Mouse (Mus musculus) kidney, adult 11 months (tissue): ENCODE measurements around the gene Vapb.
A peak's percentile ranks its signal among the peaks of the same experiment; 100 is the strongest.

Experiments
- DNase-seq: peaks from one replicate; pipeline ENCODE4 v3.0.0; 2022

Gene Vapb

DNA sequence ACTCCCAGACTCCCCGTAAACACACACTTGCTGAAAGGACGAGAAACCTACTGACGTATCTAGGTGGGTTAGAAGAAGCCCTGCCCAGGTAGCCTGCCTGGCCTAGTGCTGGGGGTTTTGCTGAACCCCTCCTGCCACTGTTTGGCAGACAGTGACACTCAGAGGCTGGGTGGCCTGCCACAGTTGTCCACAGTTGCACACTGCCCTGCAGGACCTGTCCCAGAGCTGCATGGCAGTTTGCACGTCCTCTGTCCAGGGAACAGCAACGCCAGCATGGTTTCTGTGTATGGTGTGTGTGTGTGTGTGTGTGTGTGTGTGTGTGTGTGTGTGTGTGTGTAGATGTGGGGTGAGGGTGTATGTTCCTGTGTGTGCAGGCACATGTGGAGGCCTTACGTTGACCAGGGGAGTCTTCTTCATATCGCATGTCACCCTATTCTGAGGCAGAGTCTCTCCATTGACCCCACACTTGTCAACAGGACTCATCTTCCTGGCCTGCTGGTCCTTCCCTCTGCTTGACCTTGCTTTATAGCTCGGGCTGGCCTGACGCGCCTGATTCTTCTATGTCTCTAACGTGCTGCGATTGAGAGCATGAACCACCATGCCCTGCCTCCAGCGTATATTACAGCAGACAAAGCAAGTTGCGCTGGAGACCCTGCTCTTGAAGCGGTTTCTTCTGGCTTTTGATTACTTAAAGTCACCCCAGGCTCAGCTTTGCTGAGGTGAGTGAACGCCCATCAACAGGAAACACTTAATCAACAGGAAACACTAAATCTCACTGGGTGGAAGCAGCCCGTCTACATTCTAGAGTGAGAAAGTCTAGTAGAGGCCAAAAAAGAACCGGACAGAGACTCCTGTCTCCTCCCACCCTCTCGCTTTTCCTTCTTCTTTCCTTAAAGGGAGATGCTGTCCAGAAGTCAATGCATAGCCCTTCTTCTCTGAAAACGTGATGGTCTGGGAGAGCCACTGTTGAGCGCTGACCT lies 57.5 kb downstream of the Vapb start:
- DNase-seq, result peak; percentile 60

DNA sequence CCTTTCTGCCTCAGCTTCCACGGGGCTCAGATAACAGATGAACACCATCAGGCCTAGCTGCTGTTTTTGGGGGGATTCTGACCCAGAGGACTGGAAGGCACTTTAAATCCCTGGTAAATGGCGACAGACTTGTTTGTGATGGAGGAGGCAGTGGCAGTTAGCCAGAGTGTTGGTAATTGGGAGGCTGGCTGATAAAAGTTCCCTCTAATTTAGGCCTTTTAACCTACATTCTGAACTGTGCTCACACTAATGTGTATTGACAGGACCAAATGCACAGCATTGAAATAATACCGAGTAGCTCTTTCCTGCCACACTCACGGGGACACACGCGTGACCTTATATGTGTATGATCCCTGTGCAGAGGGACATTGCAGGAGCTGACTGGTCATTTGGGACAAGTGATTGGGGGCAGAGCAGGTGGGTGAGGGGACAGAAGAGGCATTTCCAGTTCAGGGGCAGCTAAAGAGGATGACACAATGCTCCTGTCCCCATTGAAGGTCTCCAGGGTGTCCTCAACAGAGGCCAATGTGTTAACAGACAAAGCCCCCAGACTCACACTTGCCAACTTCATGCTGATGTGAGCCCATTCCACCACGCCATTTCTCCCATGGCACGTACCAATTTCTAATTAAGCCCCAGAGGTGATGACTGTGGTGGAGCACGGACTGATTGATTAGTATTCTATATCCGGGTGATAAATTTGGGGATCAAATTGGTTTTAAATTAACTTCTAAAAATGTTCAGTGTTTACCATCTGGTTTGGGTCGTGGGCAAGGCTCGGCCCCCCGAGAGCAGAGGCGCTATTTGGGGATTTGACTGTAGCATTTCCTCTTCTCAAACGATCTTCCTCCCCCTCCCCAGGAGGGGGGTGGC lies 58.7 kb downstream of the Vapb start:
- no peak for DNase-seq

DNA sequence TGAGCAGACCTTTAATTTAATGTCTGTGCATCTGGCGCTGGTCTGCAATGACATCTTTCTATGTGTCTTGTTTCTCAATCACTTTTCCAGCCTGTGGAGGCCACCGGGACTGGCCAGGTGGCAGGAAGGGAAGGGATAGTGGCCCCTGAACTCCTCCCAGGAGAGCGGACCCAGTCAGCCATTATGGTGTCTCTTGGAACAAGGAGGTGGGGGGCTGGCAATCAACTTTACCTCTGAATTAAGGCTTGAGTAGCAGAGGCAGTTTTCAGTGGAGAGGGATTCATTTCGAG lies 59.3 kb downstream of the Vapb start:
- DNase-seq, result no peak

DNA sequence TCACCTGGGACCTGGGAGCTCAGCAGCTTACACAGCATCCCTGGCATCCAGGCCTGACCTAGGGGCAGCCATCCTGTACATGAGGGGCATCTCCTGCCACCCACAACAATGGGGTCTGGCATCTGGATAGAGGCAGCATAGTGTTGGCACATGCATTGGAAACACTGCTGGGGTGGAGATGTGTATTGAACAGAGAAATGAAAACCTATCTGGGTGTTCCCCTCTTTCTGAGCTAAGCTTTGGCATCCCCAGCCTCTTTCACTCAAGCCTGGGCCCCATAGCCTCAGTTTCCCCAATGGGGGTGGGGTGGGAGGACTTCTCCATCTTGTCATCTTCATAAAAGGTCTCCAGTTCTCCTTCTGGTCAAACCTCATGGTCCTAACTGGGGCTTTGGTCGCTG lies 62.2 kb downstream of the Vapb start:
- DNase-seq, result no peak

DNA sequence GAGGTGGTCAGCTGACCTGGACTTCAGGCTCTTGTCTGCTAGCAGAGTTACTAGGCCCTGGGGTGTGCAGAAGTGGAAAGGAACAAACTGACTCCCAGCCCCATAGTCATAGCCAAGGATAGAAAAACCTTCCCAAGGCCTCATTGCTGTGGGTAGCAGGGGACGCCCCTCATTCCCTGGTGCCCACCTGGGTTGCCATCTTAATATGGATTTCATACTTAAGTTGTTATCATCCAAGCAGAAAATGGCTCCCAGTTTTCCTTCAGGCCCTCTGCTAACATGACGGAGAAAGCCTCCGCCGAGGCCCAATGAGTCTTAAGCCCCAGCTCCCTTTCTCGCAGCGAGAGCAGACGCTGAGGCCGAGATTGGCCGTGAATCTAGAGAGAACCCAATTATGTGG lies 63.3 kb downstream of the Vapb start:
- DNase-seq, result no peak

DNA sequence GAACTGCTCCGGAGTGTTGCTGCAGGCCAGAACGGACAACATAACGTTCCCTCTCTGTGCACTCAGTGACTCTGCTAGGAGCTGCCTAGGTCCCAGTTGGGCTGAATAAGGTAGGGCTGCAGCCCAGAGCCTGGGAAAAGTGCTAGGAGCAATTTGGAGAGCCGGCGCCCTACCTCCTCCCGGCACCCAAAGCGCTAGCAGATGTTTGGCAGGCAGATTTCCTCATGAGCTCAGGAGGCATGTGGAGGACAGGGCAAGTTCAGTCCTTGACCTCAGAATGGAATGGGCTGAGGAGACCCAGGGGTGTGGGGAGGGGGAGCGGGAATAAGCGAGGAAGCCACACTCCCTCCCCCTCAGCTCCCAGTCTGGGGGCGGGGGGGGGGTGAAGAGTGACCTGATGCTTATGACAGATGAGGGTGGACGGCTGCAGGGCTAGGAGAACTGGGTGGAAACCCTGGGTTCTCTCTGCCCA lies 64.1 kb downstream of the Vapb start:
- DNase-seq, result peak; percentile 19

DNA sequence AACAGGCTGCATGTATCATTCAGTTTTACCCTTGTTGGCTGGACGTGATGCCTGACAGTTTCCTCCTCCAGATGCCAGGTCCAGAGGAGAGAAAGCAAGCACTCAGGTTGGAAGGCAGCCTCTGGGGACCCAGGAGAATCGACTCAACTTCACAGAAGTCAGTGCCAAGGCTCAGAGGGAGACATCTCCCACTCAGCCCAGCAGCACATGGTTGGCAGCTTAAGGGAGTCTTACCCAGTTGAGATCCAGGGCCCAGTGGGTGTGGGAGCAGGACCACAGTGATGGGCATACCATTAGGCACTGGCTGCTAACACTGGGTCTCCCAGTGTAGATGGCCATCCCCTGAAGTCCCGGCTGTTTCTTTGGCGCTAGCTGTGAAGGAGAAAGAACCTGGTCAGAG lies 64.9 kb downstream of the Vapb start:
- DNase-seq, result no peak

DNA sequence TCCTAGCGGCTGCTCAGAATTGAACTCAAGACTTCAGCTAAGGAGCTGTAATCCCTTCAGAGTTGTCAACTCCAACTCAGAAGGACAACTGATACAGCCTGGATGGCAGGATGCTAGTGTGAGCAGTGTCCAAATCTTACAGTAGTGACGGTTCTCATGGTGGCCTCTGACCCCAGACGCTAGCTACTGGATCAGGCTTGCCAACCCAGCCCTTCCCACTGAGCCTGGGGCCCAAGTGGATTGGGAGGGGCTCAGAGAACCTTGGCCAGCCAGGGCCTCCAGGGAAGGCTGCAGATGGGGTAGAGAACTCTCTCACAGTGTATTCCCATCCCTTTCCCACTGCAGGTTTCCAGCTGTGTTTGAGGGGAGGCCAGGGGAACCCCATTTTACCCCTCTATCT lies 65.6 kb downstream of the Vapb start:
- no peak for DNase-seq

DNA sequence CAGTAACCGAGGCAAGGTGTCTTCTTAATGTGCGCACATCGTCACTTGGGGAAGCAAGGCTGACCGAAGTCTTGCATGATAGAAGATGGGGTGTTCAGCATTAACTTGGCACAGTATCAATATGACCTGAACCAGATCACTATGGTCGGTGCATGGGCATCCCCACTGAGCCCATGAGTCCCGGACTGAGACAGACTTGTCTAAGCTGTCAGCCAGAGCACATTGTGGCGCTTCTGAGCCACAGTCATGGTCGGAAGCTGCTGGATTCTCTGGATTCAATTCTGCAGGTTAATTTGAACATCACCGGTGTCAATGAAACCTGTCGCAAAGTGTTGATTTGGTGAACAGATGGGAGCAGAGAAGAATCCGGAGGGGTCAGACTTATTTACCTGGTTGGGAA lies 66.5 kb downstream of the Vapb start:
- no peak for DNase-seq

DNA sequence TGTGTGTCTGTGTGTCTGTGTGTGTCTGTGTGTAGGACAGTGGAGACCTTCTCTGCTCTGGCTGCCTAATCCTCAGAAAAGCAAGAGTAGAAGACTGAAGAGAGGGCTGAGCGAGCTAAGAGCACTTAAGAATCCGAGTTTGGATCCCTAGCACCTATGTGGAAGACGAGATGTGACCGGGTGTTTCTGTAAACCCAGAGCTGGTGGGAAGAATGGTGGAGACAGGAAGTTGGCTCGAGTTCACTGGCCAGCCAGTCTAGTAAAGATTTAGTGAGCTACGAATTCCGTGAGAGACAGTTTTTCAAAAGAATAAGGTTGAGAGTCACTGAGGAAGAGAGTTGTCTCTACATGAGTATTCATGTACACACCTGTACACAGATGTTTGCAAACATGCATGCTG lies 69.3 kb downstream of the Vapb start:
- DNase-seq, result no peak

DNA sequence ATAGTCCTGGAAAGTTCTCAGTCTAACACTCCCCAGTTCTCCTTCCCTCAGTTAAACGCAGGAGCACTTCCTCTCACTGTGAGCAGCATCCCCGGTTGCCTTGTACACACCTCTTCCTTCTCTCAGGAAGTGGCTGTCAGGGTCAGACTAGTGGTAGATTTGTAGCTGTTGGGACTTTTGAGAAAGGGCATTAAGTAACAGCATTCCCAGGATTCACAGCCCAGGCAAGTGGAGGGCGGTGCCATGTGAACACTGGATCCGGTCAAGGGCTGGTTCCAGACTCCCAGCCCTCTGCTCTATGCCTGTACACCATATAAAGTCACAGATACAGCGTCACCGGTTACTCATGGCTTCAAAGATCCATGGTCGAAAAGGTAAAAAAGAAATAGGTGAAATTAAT lies 71.6 kb downstream of the Vapb start:
- peak; percentile 50 for DNase-seq

DNA sequence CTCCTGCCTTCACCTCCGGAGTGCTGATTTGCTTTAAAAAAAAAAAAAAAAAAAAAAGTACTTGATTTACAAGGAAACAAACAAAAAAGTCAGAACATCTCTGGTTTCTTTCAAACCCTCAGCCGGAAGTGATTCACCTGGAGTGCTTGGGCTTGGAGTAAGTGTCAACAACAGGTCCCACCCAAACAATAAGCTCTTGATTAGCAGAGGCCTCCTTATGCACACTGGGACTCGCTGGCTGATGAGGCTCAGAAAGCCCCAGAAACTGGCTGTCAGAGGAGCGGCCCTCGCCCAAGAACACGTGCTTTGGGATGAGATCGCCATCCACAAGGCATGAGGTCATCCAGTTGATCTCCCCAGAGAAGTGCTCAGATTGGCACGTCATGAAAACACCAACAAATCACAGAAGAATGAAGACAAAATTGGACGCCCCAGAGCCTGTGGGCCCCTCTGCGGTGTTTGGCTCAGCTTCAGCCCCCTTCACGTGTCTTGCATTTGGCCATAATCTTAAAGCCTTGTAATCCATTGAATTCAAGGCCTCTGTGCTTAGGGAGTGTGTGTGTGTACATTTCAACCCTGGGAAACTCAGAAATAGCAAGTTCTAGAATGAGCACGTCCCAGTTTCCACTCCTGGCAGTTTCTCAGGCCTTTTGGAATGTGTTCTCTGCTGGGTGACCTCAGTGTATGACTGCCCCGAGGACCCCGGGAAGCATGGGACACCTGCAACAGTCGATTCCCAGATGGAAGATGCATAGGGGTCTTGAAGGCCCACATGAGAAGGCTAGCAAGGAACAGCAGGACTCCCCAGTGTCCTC lies 72.9 kb downstream of the Vapb start:
- no peak for DNase-seq

DNA sequence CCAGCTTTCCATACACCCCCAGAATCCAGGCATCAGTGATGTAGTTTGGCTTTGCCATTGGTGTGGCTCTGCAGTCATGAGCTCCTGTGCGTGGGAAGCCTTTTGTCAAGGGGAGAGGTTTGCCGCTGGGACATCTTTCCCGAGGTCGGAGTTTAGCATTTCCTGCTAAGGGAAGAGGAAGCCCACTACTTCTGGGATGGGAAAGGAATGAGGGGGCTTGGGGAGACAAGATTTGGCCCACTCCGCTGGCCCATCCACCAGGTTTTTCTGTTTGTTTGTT lies 73.5 kb downstream of the Vapb start:
- DNase-seq, result no peak

DNA sequence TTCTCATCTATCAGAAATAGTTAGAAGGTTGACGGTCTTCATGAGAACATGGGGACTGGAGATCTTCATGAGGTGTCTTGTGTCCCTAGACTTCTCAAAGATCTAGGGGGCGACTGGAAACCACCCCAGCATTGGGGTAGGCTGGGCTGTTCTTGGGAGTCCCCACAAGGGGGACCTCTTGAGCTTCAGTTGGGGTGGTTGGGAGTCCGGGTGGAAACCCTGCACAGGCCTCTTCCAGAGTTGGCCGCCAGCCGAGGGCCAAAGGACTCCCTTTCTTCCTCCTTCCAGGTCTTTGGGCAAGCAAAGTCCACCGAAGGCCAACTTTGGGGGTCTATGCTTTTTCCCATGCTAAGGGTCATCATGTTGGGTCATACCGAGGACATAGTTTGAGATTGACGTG lies 74.5 kb downstream of the Vapb start:
- DNase-seq, result peak; percentile 41

DNA sequence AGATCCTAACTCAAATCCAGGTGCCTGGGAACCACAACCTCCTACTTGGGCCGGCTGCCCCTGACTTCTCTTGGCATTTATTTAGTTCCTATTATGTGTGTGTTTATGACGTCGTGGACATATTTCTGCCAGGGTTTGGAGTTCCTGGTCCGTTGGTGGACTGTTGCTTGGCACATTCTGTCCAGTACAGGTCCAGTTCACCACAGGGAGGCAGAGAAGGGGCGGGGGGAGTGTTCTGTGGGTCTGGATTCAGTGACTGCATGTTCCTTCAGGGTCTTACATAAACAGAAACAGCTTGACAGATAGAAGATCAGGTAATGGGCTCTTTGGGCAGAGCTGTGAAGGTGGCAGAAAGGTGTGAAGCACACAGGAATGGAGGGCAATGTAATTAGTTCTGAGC lies 75.8 kb downstream of the Vapb start:
- DNase-seq, result no peak

DNA sequence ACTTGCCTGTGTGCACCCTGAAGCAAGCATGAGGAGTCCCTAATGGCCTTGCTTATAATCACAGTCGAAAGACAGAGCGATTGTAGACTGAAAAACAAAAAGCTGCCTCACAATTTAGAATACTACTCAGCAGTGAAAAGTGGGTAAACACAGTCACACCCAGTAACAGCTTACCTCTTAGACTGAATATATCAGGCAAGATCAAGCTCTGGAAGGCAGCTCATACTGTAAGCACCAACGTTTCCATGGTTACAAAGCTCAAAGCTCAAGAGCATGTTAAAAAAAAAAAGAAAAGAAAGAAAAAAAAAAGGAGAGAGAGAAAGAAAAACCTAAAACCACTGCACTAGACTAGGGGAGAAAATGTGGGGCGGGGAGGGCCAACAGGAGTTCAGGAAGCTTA lies 89.0 kb downstream of the Vapb start:
- no peak for DNase-seq

DNA sequence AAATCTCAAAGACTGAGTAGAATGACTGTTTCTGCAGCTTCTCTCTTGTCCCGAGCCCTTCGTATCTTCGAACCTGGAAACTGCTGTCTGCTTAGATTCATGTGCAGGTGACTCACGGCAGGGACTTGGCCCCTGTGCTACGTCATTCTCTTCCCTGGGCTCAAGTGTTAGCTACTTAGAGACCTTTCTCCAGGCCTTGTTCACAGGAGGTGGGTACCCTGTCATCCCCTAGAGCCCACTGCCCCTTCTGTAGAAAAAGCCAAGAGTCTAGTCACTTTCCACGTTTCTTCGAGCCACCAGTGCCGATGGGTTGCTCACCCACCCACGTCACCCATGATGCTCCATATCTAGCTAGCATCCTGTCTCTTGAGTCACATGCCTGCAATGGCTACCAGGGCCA lies 89.9 kb downstream of the Vapb start:
- DNase-seq, result no peak

DNA sequence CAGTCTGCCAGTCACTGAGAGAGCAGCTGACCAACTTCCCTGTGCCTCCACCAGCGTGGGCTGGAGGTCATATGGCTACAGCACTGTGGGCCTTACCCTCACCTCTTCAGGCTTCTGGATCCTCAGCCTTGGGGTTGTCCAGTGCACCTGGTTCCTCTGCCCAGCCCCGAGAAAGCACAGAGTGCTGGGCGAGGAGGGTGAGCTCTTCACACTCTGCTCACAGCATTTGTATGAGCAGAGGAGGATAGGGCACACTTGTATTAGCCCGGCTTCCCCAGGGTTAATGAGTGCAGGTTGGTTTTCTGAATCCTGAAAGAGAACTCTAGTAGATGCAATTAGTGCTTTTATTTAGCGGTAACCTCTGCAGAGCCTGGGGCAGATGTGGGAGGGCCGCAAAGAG lies 90.8 kb downstream of the Vapb start:
- no peak for DNase-seq

DNA sequence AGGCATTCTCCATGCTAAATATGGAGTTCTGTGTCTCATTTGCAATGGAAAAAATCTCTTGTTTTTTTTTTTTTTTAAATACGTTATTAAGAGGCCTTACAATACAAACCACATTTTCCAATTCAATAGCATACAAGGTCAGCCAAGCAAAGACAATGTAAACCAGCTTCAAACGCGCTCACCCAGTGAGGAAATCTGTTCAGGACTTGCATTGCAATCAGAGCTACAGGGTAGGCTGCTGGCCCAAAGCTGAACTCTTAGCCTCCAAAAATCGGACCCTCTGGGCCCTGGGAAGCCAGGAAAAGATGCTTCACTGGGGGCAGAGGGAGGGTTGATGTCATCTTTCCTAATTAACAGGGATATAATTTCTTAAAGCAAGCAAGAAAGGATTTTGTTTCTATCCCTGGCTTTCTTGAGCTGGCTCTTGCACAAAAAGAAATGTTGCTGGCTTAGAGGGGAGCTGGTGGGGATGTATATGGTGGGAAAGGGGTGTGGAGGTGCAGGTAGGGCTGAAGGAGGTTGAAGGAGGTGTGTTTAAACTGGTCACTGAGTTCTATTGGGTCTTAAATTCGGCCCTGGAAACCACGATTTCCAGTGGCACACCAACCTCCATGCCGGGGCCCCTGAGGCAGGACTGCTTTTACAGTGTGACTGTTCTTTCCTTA lies 95.6 kb downstream of the Vapb start:
- no peak for DNase-seq
